Mouse (Mus musculus) midbrain, embryonic 14.5 days (tissue): ENCODE results near the gene Tnfrsf25. TPM values are rescaled to one million over a fixed set of nuclear protein-coding genes. Genes with fewer than 3 reads are reported as not detected.

ENCODE experiments used
- ATAC-seq: fragments of 200-750 bp; cut with Nextera tagmentation; 2 replicates; pipeline ENCODE4 v1.8.0; 2017; ENCODE audit warnings: moderate number of reproducible peaks, moderate library complexity; ENCODE audit not compliant: low FRiP score, low TSS enrichment
- DNase-seq: peaks from one replicate; pipeline ENCODE4 v3.0.0-alpha.2; 2015
- H3K27ac ChIP-seq: fragments of 300-500 bp; sonication (generic); replicated peaks from 2 replicates; pipeline ENCODE4 v1.5.1; 2014; ENCODE audit warnings: mild to moderate bottlenecking, low read depth, low read length, moderate library complexity
- H3K27me3 ChIP-seq: fragments of 300-500 bp; sonication (generic); 2 replicates; pipeline ENCODE4 v1.6.1; 2014; ENCODE audit warnings: low read length, control low read depth, mixed read lengths; ENCODE audit not compliant: control insufficient read depth, insufficient read depth
- H3K36me3 ChIP-seq: fragments of 300-500 bp; sonication (generic); 2 replicates; pipeline ENCODE4 v1.6.1; 2014; ENCODE audit warnings: low read length, control low read depth; ENCODE audit not compliant: control insufficient read depth, insufficient read depth
- H3K4me1 ChIP-seq: fragments of 300-500 bp; sonication (generic); 2 replicates; pipeline ENCODE4 v1.6.1; 2014; ENCODE audit warnings: mild to moderate bottlenecking, antibody characterized with exemption, low read length, control low read depth; ENCODE audit not compliant: control insufficient read depth, insufficient read depth
- H3K4me2 ChIP-seq: fragments of 300-500 bp; sonication (generic); 2 replicates; pipeline ENCODE4 v1.6.1; 2014; ENCODE audit warnings: mild to moderate bottlenecking, low read length, moderate library complexity
- H3K4me3 ChIP-seq: fragments of 300-500 bp; sonication (generic); replicated peaks from 2 replicates; pipeline ENCODE4 v1.5.1; 2014; ENCODE audit warnings: low read depth, low read length
- H3K9ac ChIP-seq: fragments of 300-500 bp; sonication (generic); replicated peaks from 2 replicates; pipeline ENCODE4 v1.6.1; 2014; ENCODE audit warnings: mild to moderate bottlenecking, low read length, moderate library complexity
- H3K9me3 ChIP-seq: fragments of 300-500 bp; sonication (generic); 2 replicates; pipeline ENCODE4 v1.6.1; 2016; ENCODE audit warnings: low read length, control low read depth, mixed read lengths; ENCODE audit not compliant: control insufficient read depth
- WGBS: fragments of 180-500 bp; shearing (Covaris S2); extraction: QIAGEN DNeasy Blood & Tissue Kit; methylation state at CpG from one replicate; pipeline ENCODE4 v1.1.7; 2014; 5-methylcytosine and 5-hydroxymethylcytosine counted together
- polyA plus RNA-seq: library from polyadenylated mRNA; unstranded; fragments of >200 nt; fragmentation: Nextera tagmentation; extraction: Ambion mirVana; gene quantifications from 2 replicates; pipeline ENCODE4 v1.2.1, GENCODE M21; 2014

Gene Tnfrsf25
- polyA plus RNA-seq, 1 experiment from 2014 or later: 1.2 TPM

DNA sequence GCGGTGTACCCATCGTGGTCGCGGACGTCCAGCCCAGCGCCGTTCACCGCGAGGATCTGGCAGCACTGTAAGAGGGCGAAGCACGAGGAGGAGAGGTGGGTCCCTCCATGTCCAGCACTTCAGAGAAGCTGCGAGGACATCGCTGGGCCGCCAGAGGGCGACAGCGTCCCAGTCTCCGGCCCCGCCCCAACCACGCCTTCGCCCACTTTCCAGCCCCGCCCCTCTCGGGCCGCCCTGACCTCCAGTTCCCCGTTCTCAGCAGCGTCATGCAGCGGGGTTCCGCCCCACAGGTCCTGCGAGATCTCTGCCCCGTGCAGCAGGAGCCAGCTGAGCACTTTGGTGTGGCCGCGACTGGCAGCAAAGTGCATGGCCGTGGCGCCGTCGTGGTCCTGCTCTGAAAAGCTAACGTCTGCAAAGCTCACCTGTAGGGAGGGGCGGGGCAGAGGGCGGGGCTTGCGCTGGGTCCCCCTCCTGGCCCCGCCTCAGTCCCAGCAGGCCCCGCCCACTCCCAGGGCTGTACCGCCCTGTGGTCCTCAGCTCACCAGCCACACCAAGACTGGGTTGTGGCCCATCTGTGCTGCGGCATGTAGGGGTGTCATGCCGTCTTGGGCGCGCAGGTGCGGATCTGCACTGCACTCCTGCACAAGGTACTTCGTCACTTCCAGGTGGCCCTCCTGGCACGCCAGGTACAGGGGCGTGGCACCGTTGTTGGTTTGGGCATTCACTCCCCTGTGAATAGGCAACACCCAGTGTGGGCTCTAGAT, 22.9 kb downstream of the Tnfrsf25 start:
- no peaks in the 10 kb centered on the region for H3K9me3 ChIP-seq
- peaks cover 4% of the 10 kb centered on the region; the same call in 1 of the 2 replicates for H3K4me1 ChIP-seq
- H3K36me3 ChIP-seq: no peaks in the 10 kb centered on the region
- H3K4me3 ChIP-seq: peak overlapping the region; percentile 33
- peak overlapping the region; percentile 58 for H3K4me2 ChIP-seq
- no peak overlapping the region for H3K27ac ChIP-seq
- H3K27me3 ChIP-seq: peaks cover 18% of the 10 kb centered on the region; the same call in 1 of the 2 replicates
- ATAC-seq (peak; percentile 76), DNase-seq (peak; percentile 82)
- H3K9ac ChIP-seq: no peak overlapping the region
- 3% methylated on average over 51 of the region's 51 CpGs for WGBS

DNA sequence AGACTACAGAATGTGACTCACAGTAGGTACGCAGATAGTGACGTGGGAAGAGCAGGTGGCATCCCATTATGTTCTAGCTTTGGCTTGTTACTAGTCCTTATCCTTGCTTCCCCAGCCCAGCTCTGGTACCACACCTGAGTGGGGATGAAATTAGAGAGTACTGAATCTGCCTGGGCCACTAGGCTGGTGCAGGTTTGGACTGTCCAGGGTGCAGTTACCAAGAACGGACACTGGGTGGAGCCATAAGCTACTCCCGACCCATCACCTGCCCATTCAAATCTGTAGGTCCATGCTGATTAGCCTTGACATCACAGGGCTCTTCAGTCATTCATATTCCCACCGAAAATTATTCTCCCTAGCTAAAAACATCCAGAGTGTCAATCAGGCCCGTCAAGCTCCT, 24.7 kb downstream of the Tnfrsf25 start:
- no peak for ATAC-seq
- Histone ChIP-seq H3K27ac (no peak overlapping the region), H3K4me3 (no peak overlapping the region), H3K4me2 (no peak overlapping the region), H3K9ac (no peak overlapping the region), H3K9me3 (no peaks in the 10 kb centered on the region), H3K4me1 (peaks cover 4% of the 10 kb centered on the region; the same call in 1 of the 2 replicates), H3K27me3 (peaks cover 10% of the 10 kb centered on the region; the same call in 1 of the 2 replicates), H3K36me3 (no peaks in the 10 kb centered on the region)
- 29% methylated on average over 6 of the region's 6 CpGs for WGBS
- peak; percentile 65 for DNase-seq

DNA sequence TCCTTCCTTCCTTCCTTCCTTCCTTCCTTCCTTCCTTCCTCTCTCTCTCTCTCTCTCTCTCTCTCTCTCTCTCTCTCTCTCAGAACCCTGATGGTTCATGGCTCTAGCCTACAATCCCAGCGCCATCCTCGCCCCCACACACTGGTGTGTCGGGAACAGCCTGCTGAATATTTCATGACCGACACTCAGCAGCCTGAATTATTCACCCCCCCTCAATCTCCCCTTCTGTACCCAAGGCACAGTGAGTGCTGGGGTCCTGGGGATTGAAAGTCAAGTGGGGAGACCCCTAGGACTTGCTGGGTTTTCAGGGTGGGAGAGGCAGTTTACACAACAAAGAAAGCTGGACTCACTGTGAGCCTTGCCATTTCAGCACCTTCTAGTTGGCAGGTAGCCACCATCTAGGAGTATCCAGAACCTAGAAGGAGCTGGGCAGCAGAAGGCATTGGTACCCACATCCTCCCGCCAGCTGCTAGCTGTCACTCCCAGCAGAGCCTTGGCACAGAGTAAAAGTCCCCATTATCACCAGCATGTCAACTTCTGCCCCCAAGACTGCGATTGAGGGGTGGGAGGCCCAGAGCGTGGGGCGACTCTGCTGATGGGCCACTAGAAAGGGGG, 25.9 kb downstream of the Tnfrsf25 start:
- DNase-seq: no peak
- Histone ChIP-seq H3K4me1 (peaks cover 4% of the 10 kb centered on the region; the same call in 1 of the 2 replicates), H3K4me3 (no peak overlapping the region), H3K27ac (no peak overlapping the region), H3K36me3 (no peaks in the 10 kb centered on the region), H3K4me2 (no peak overlapping the region), H3K9ac (no peak overlapping the region), H3K9me3 (no peaks in the 10 kb centered on the region), H3K27me3 (peaks cover 10% of the 10 kb centered on the region; the same call in 1 of the 2 replicates)
- ATAC-seq: no peak
- WGBS: 59% methylated on average over 8 of the region's 8 CpGs

DNA sequence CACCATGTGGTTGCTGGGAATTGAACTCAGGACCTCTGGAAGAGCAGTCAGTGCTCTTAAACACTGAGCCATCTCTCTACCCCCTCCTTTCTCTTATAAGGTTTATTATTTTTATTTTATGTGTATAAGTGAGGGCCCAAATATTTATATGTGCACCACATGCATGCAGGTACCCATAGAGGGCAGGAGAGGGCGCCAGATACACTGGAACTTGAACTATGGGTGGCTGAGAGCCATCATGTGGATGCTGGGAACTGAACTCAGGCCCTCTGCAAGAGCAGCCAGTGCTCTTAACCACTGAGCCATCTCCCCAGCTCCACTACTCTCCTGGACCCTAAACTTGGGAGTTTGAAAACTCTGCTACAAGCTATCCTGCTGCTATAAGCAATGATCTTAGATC, 27.9 kb downstream of the Tnfrsf25 start:
- Histone ChIP-seq H3K9ac (no peak overlapping the region), H3K4me2 (no peak overlapping the region), H3K27ac (no peak overlapping the region), H3K4me3 (no peak overlapping the region), H3K27me3 (peaks cover 5% of the 10 kb centered on the region; the same call in 1 of the 2 replicates), H3K4me1 (peaks cover 3% of the 10 kb centered on the region; the same call in 1 of the 2 replicates), H3K36me3 (no peaks in the 10 kb centered on the region), H3K9me3 (no peaks in the 10 kb centered on the region)
- no peak for ATAC-seq
- DNase-seq: no peak
- WGBS: 39% methylated on average over 1 of the region's 1 CpGs

DNA sequence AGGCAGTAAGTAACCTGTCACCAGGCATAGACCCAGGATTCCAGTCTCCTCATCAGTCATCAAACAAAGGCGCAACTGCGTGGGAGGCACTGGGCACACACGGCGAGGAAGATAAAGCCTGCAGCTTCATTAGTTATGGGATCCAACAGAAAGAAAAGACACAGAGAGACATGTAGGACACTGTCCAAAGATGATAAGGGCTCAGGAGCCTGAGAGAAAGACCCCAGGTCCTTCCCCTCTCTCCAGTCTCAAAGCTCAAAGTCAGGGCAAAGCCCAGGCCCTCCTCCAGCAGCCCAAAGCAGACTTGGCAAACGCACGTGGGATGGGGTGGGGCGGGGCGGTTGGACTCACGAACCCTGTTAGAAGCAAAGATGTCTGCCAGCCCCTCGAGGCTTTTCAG, 29.7 kb downstream of the Tnfrsf25 start:
- ATAC-seq: no peak
- whole genome bisulfite sequencing: 71% methylated on average over 10 of the region's 10 CpGs

DNA sequence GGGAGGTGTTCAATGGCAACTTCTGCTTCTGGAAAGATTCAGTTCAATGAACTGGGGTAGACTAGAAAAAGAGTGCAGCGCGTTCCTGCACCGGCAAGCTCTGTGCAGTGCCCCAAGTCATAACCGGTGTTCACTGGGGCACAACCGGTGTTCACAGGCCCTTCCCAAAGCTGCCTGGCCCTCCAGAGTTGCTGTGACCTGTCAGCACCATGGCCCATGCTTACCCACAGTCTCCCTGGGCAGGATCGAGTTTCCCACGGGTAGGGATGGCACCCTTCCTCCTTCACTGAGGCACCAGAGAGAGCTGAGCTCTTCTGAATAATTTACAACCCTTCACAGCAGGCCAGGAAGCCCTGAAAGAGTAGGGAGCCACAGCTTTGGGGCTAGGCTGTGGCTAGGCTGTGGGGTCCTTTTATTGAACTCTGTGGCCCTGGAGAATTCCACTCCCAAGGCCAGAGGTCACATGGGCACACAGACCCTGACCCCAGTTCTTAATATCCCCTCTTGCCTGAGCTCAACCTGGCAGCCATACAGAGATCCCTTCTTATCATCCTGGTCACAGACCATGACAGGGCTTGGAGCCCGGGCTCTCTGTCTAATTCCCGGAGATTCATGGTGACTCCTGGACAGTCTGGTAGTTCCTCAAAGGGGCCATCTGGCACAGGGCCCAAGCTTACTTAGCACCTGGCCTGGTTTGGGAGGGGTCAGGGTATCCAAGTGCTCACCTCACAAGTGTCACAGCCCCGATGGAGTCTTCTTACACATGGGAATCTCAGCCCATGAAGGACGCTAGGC, 30.5 kb downstream of the Tnfrsf25 start:
- H3K9me3 ChIP-seq: no peaks in the 10 kb centered on the region
- H3K4me2 ChIP-seq: no peak overlapping the region
- no peak overlapping the region for H3K4me3 ChIP-seq
- 63% methylated on average over 11 of the region's 11 CpGs for WGBS
- H3K4me1 ChIP-seq: no peaks in the 10 kb centered on the region
- no peaks in the 10 kb centered on the region for H3K36me3 ChIP-seq
- no peak for ATAC-seq
- H3K9ac ChIP-seq: no peak overlapping the region
- no peak for DNase-seq
- H3K27ac ChIP-seq: no peak overlapping the region
- H3K27me3 ChIP-seq: peaks cover 8% of the 10 kb centered on the region

More for the DNA sequence above, 29.7 kb downstream of the Tnfrsf25 start:
- Histone ChIP-seq H3K9me3 (no peaks in the 10 kb centered on the region), H3K36me3 (no peaks in the 10 kb centered on the region), H3K4me3 (no peak overlapping the region), H3K4me1 (no peaks in the 10 kb centered on the region), H3K4me2 (no peak overlapping the region), H3K27ac (no peak overlapping the region), H3K27me3 (peaks cover 1% of the 10 kb centered on the region; the same call in 1 of the 2 replicates), H3K9ac (no peak overlapping the region)
- DNase-seq: no peak

DNA sequence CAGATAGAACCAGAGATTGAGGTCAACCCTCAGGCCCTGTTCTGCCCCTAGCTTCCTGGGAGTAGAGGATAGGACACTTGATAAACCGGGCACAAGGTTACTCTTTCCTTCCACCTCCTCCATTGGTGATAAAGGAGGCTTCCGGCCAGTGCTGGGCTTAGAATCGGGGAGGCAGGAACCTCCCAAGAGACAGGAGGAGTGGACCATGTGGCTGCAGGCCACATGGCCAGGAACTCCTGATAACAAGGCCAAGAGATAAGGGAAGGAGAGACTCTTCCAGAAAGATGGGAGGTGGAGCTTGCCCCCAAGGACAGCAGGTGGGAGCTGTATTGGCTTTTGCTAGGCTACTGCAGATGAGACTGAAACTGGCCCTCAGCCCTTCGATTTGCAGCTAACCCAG, 34.8 kb downstream of the Tnfrsf25 start:
- H3K27ac ChIP-seq: no peak overlapping the region
- no peak overlapping the region for H3K4me2 ChIP-seq
- ATAC-seq: no peak
- H3K4me1 ChIP-seq: peaks cover 6% of the 10 kb centered on the region; the same call in 1 of the 2 replicates
- H3K27me3 ChIP-seq: peaks cover 40% of the 10 kb centered on the region
- H3K36me3 ChIP-seq: no peaks in the 10 kb centered on the region
- H3K9me3 ChIP-seq: no peaks in the 10 kb centered on the region
- no peak for DNase-seq
- 80% methylated on average over 4 of the region's 4 CpGs for WGBS
- no peak overlapping the region for H3K9ac ChIP-seq
- no peak overlapping the region for H3K4me3 ChIP-seq

DNA sequence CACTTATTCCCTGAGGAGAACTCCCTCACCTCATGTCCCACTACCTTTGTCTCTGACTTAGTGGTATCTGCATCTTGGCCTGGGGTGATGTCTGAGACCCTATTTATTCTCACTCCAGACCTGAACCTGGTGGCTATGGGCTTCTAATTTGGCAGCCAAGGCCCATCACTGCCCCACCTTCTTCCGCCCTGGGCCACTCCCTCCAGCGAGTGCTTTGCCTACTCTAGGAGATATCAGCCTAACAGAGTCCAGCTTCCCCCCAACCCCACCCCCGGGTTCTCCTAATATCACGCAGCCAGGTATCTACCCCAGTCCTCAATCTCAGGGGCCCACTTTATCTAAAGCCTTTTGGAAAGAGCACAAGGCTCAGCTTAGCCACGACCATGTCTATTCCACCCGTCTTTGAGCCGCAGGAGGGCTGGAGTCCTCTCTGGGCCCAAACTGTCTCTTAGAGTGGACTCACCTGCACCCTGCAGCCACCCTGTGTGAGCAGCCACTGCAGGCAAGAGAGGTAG, 35.8 kb downstream of the Tnfrsf25 start:
- 20% methylated on average over 7 of the region's 7 CpGs for WGBS
- H3K27me3 ChIP-seq: peaks cover 40% of the 10 kb centered on the region
- no peak overlapping the region for H3K27ac ChIP-seq
- no peaks in the 10 kb centered on the region for H3K36me3 ChIP-seq
- peak overlapping the region; percentile 41 for H3K4me2 ChIP-seq
- no peak for DNase-seq
- no peaks in the 10 kb centered on the region for H3K9me3 ChIP-seq
- ATAC-seq: no peak
- peaks cover 6% of the 10 kb centered on the region; the same call in 1 of the 2 replicates for H3K4me1 ChIP-seq
- H3K4me3 ChIP-seq: peak overlapping the region; percentile 20; the same call in 1 of the 2 replicates
- no peak overlapping the region for H3K9ac ChIP-seq
